Mouse (Mus musculus) hindbrain, embryonic 15.5 days (tissue): Measurements from ENCODE around the gene Polk. TPM values are rescaled to one million over a fixed set of nuclear protein-coding genes. Genes with fewer than 3 reads are reported as not detected.

Experiments
- ATAC-seq: fragments of 200-750 bp; cut with Nextera tagmentation; 2 replicates; pipeline ENCODE4 v1.8.0; 2017; ENCODE audit warnings: low read depth, moderate number of reproducible peaks, moderate TSS enrichment; ENCODE audit not compliant: low FRiP score
- H3K27ac ChIP-seq: fragments of 300-500 bp; sonication (generic); replicated peaks from 2 replicates; pipeline ENCODE4 v1.5.1; 2015; ENCODE audit warnings: mild to moderate bottlenecking, inconsistent platforms
- H3K27me3 ChIP-seq: fragments of 300-500 bp; sonication (generic); 2 replicates; pipeline ENCODE4 v1.6.1; 2015; ENCODE audit warnings: control low read depth, inconsistent platforms
- H3K36me3 ChIP-seq: fragments of 300-500 bp; sonication (generic); 2 replicates; pipeline ENCODE4 v1.6.1; 2015; ENCODE audit warnings: control low read depth, inconsistent platforms
- H3K4me1 ChIP-seq: fragments of 300-500 bp; sonication (generic); replicated peaks from 2 replicates; pipeline ENCODE4 v1.6.1; 2015; ENCODE audit warnings: control low read depth, inconsistent platforms
- H3K4me2 ChIP-seq: fragments of 300-500 bp; sonication (generic); 2 replicates; pipeline ENCODE4 v1.6.1; 2015; ENCODE audit warnings: moderate library complexity, mild to moderate bottlenecking, inconsistent platforms
- H3K4me3 ChIP-seq: fragments of 300-500 bp; sonication (generic); 2 replicates; pipeline ENCODE4 v1.5.1; 2015; ENCODE audit warnings: mild to moderate bottlenecking, inconsistent platforms
- H3K9ac ChIP-seq: fragments of 300-500 bp; sonication (generic); 2 replicates; pipeline ENCODE4 v1.6.1; 2015; ENCODE audit warnings: inconsistent platforms
- H3K9me3 ChIP-seq: fragments of 300-500 bp; sonication (generic); 2 replicates; pipeline ENCODE4 v1.6.1; 2016; ENCODE audit warnings: control low read depth, inconsistent platforms
- WGBS: fragments of 180-500 bp; shearing (Covaris S2); methylation state at CpG from one replicate; pipeline ENCODE4 v1.1.7; 2015; 5-methylcytosine and 5-hydroxymethylcytosine counted together
- polyA plus RNA-seq: library from polyadenylated mRNA; unstranded; fragments of >200 nt; fragmentation: Nextera tagmentation; extraction: Ambion mirVana; gene quantifications from 2 replicates; pipeline ENCODE4 v1.2.1, GENCODE M21; 2015

Gene Polk
- polyA plus RNA-seq, 1 experiment from 2014 or later: 6.9 TPM

DNA sequence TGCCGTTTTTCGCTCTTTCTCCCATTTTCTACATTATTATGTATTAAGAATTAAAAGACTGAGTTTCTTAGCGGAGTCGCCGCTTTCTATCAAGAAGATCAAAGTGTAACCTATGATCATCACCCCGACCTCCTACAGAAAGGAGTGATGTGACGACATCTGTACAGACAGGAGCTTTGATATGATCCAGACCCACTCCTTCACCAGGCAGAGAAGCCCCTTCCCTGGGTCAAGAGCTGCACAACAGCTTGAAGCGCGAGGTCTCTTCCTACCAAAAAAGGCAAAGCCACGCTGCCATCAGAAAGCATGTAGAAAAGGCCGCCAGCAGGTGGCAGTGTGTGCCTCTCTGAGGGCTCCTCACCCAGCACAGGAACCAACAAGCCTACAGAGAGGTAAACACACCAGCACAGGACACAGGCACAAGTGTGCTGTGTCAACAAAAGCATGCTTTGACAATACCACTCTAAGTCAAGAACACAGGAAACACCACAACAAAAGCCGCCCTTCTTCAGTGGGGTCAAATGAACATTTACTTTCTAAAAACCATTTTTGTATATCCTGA, 110.7 kb downstream of the Polk start:
- ATAC-seq: peak; percentile 83
- Histone ChIP-seq H3K36me3 (no peaks in the 10 kb centered on the region), H3K4me3 (no peak overlapping the region), H3K4me1 (no peaks in the 10 kb centered on the region), H3K4me2 (no peak overlapping the region), H3K9me3 (no peaks in the 10 kb centered on the region), H3K9ac (no peak overlapping the region), H3K27ac (no peak overlapping the region), H3K27me3 (no peaks in the 10 kb centered on the region)
- WGBS: 41% methylated on average over 12 of the region's 12 CpGs

Other genes starting within 250 kb of the Polk start
- gene Poc5, start 154.3 kb downstream of the Polk start, polyA plus RNA-seq: 18.7 and 19.5 TPM in 2 replicates
- gene Ankdd1b, start 71.4 kb downstream of the Polk start, polyA plus RNA-seq: not detected in 2 replicates
- gene Gm17622, start 51.8 kb downstream of the Polk start, polyA plus RNA-seq: not detected in 2 replicates
- 8.4 and 9.1 TPM in 2 replicates for gene Col4a3bp, start within 50 bp of the Polk start, polyA plus RNA-seq
- 170 TPM in 2 replicates for gene Hmgcr, start 128.4 kb upstream of the Polk start, polyA plus RNA-seq
- 0.03 TPM in 1 of 2 replicates, not detected in the other for gene Ankrd31, start 205.7 kb upstream of the Polk start, polyA plus RNA-seq